Mouse (Mus musculus): ENCODE data around the gene Arhgef10l. TPM values are rescaled to one million over a fixed set of nuclear protein-coding genes. Genes with fewer than 3 reads are reported as not detected.

Arhgef10l gene
- polyA plus RNA-seq, 1 experiment from 2014 or later, result 21.9 TPM

GRCm38 (mm10) chr4:140606779-140607178 lies 59.0 kb downstream of the Arhgef10l start:
- 72% methylated on average over 7 of the region's 7 CpGs for WGBS
- H3K4me1 ChIP-seq (replicated peaks; ENCODE audit: control insufficient read depth, insufficient read depth, low read length), result peaks cover 11% of the 10 kb centered on the region; the same call in 1 of the 2 replicates

GRCm38 (mm10) chr4:140606197-140606596 lies 59.6 kb downstream of the Arhgef10l start:
- WGBS, result 62% methylated on average over 7 of the region's 7 CpGs
- ATAC-seq (ENCODE audit: low FRiP score), result peak; percentile 53; the same call in 1 of the 2 replicates
- peak overlapping the region; percentile 41; the same call in 1 of the 2 replicates for H3K27ac ChIP-seq
- no peaks in the 10 kb centered on the region for H3K9me3 ChIP-seq (ENCODE audit: control insufficient read depth, low read length)
- peaks cover 8% of the 10 kb centered on the region; the same call in 1 of the 2 replicates for H3K4me1 ChIP-seq (replicated peaks; ENCODE audit: control insufficient read depth, insufficient read depth, low read length)
- no peak overlapping the region for H3K9ac ChIP-seq
- H3K4me2 ChIP-seq (replicated peaks), result no peak overlapping the region
- H3K36me3 ChIP-seq (replicated peaks; ENCODE audit: control insufficient read depth, insufficient read depth), result peaks cover 51% of the 10 kb centered on the region
- no peak overlapping the region for H3K4me3 ChIP-seq (replicated peaks; ENCODE audit: low read length)
- no peak for DNase-seq (ENCODE audit: low spot score)
- H3K27me3 ChIP-seq (ENCODE audit: control insufficient read depth, insufficient read depth, low read length), result no peaks in the 10 kb centered on the region

More at GRCm38 (mm10) chr4:140606779-140607178, 59.0 kb downstream of the Arhgef10l start:
- no peak overlapping the region for H3K4me3 ChIP-seq (replicated peaks; ENCODE audit: low read length)
- ATAC-seq (ENCODE audit: low FRiP score) (no peak), DNase-seq (ENCODE audit: low spot score) (no peak)
- no peaks in the 10 kb centered on the region for H3K27me3 ChIP-seq (ENCODE audit: control insufficient read depth, insufficient read depth, low read length)
- no peak overlapping the region for H3K27ac ChIP-seq
- H3K36me3 ChIP-seq (replicated peaks; ENCODE audit: control insufficient read depth, insufficient read depth), result peaks cover 54% of the 10 kb centered on the region
- no peaks in the 10 kb centered on the region for H3K9me3 ChIP-seq (ENCODE audit: control insufficient read depth, low read length)
- H3K4me2 ChIP-seq (replicated peaks), result no peak overlapping the region
- no peak overlapping the region for H3K9ac ChIP-seq

GRCm38 (mm10) chr4:140605790-140606189 lies 60.0 kb downstream of the Arhgef10l start:
- DNase-seq (ENCODE audit: low spot score), result no peak
- no peak overlapping the region for H3K4me3 ChIP-seq (replicated peaks; ENCODE audit: low read length)
- H3K27me3 ChIP-seq (ENCODE audit: control insufficient read depth, insufficient read depth, low read length), result no peaks in the 10 kb centered on the region
- no peaks in the 10 kb centered on the region for H3K9me3 ChIP-seq (ENCODE audit: control insufficient read depth, low read length)
- H3K36me3 ChIP-seq (replicated peaks; ENCODE audit: control insufficient read depth, insufficient read depth), result peaks cover 50% of the 10 kb centered on the region
- 62% methylated on average over 7 of the region's 7 CpGs for WGBS
- H3K4me1 ChIP-seq (replicated peaks; ENCODE audit: control insufficient read depth, insufficient read depth, low read length), result peaks cover 8% of the 10 kb centered on the region; the same call in 1 of the 2 replicates
- peak overlapping the region; percentile 41; the same call in 1 of the 2 replicates for H3K27ac ChIP-seq
- ATAC-seq (ENCODE audit: low FRiP score), result peak; percentile 28; the same call in 1 of the 2 replicates
- no peak overlapping the region for H3K4me2 ChIP-seq (replicated peaks)
- no peak overlapping the region for H3K9ac ChIP-seq

- peak overlapping the region; percentile 43; the same call in 1 of the 2 replicates for H3K27ac ChIP-seq
- H3K9me3 ChIP-seq (ENCODE audit: control insufficient read depth, low read length), result no peaks in the 10 kb centered on the region
- ATAC-seq (ENCODE audit: low FRiP score) (no peak), DNase-seq (ENCODE audit: low spot score) (peak; percentile 59)
- H3K4me2 ChIP-seq (replicated peaks), result no peak overlapping the region
- no peaks in the 10 kb centered on the region for H3K27me3 ChIP-seq (ENCODE audit: control insufficient read depth, insufficient read depth, low read length)
- H3K9ac ChIP-seq, result no peak overlapping the region
- H3K4me3 ChIP-seq (replicated peaks; ENCODE audit: low read length), result no peak overlapping the region
- peaks cover 5% of the 10 kb centered on the region; the same call in 1 of the 2 replicates for H3K4me1 ChIP-seq (replicated peaks; ENCODE audit: control insufficient read depth, insufficient read depth, low read length)
- peaks cover 45% of the 10 kb centered on the region for H3K36me3 ChIP-seq (replicated peaks; ENCODE audit: control insufficient read depth, insufficient read depth)
- WGBS, result 79% methylated on average over 6 of the region's 6 CpGs
Observed at GRCm38 (mm10) chr4:140605247-140605646, 60.6 kb downstream of the Arhgef10l start.

- no peak overlapping the region for H3K9ac ChIP-seq
- H3K9me3 ChIP-seq (ENCODE audit: control insufficient read depth, low read length), result no peaks in the 10 kb centered on the region
- H3K4me2 ChIP-seq (replicated peaks), result no peak overlapping the region
- H3K36me3 ChIP-seq (replicated peaks; ENCODE audit: control insufficient read depth, insufficient read depth), result peaks cover 38% of the 10 kb centered on the region
- no peaks in the 10 kb centered on the region for H3K27me3 ChIP-seq (ENCODE audit: control insufficient read depth, insufficient read depth, low read length)
- peaks cover 5% of the 10 kb centered on the region; the same call in 1 of the 2 replicates for H3K4me1 ChIP-seq (replicated peaks; ENCODE audit: control insufficient read depth, insufficient read depth, low read length)
- no peak overlapping the region for H3K4me3 ChIP-seq (replicated peaks; ENCODE audit: low read length)
- WGBS, result 90% methylated on average over 8 of the region's 8 CpGs
- H3K27ac ChIP-seq, result peak overlapping the region; percentile 43; the same call in 1 of the 2 replicates
- ATAC-seq (ENCODE audit: low FRiP score) (no peak), DNase-seq (ENCODE audit: low spot score) (no peak)
Observed at GRCm38 (mm10) chr4:140604541-140604940, 61.3 kb downstream of the Arhgef10l start.

- peaks cover 5% of the 10 kb centered on the region; the same call in 1 of the 2 replicates for H3K4me1 ChIP-seq (replicated peaks; ENCODE audit: control insufficient read depth, insufficient read depth, low read length)
- peaks cover 20% of the 10 kb centered on the region for H3K36me3 ChIP-seq (replicated peaks; ENCODE audit: control insufficient read depth, insufficient read depth)
- peaks cover 4% of the 10 kb centered on the region; the same call in 1 of the 2 replicates for H3K9me3 ChIP-seq (ENCODE audit: control insufficient read depth, low read length)
- no peaks in the 10 kb centered on the region for H3K27me3 ChIP-seq (ENCODE audit: control insufficient read depth, insufficient read depth, low read length)
- H3K4me2 ChIP-seq (replicated peaks), result no peak overlapping the region
- no peak overlapping the region for H3K9ac ChIP-seq
- 75% methylated on average over 4 of the region's 4 CpGs for WGBS
- no peak overlapping the region for H3K4me3 ChIP-seq (replicated peaks; ENCODE audit: low read length)
- no peak for ATAC-seq (ENCODE audit: low FRiP score)
- DNase-seq (ENCODE audit: low spot score), result no peak
- H3K27ac ChIP-seq, result no peak overlapping the region
Observed at GRCm38 (mm10) chr4:140602022-140602421, 63.8 kb downstream of the Arhgef10l start.

GRCm38 (mm10) chr4:140601153-140601552 lies 64.7 kb downstream of the Arhgef10l start:
- Histone ChIP-seq H3K4me3 (replicated peaks; ENCODE audit: low read length) (no peak overlapping the region), H3K9me3 (ENCODE audit: control insufficient read depth, low read length) (peaks cover 4% of the 10 kb centered on the region; the same call in 1 of the 2 replicates), H3K36me3 (replicated peaks; ENCODE audit: control insufficient read depth, insufficient read depth) (peaks cover 16% of the 10 kb centered on the region), H3K4me2 (replicated peaks) (no peak overlapping the region), H3K4me1 (replicated peaks; ENCODE audit: control insufficient read depth, insufficient read depth, low read length) (peaks cover 5% of the 10 kb centered on the region; the same call in 1 of the 2 replicates), H3K27ac (no peak overlapping the region), H3K27me3 (ENCODE audit: control insufficient read depth, insufficient read depth, low read length) (no peaks in the 10 kb centered on the region), H3K9ac (no peak overlapping the region)
- 70% methylated on average over 11 of the region's 11 CpGs for WGBS
- ATAC-seq (ENCODE audit: low FRiP score) (no peak), DNase-seq (ENCODE audit: low spot score) (no peak)

- Histone ChIP-seq H3K4me2 (replicated peaks) (no peak overlapping the region), H3K9me3 (ENCODE audit: control insufficient read depth, low read length) (peaks cover 4% of the 10 kb centered on the region; the same call in 1 of the 2 replicates), H3K27me3 (ENCODE audit: control insufficient read depth, insufficient read depth, low read length) (no peaks in the 10 kb centered on the region), H3K4me1 (replicated peaks; ENCODE audit: control insufficient read depth, insufficient read depth, low read length) (0 out of 2 replicates have a peak, but pooled peaks cover under 1% of the 10 kb centered on the region), H3K9ac (no peak overlapping the region), H3K4me3 (replicated peaks; ENCODE audit: low read length) (no peak overlapping the region), H3K36me3 (replicated peaks; ENCODE audit: control insufficient read depth, insufficient read depth) (peaks cover 6% of the 10 kb centered on the region), H3K27ac (no peak overlapping the region)
- WGBS, result 85% methylated on average over 5 of the region's 5 CpGs
- DNase-seq (ENCODE audit: low spot score), result no peak
- ATAC-seq (ENCODE audit: low FRiP score), result no peak
Observed at GRCm38 (mm10) chr4:140598846-140599245, 67.0 kb downstream of the Arhgef10l start.

GRCm38 (mm10) chr4:140597928-140598327 lies 67.9 kb downstream of the Arhgef10l start:
- 0 out of 2 replicates have a peak, but pooled peaks cover 4% of the 10 kb centered on the region for H3K4me1 ChIP-seq (replicated peaks; ENCODE audit: control insufficient read depth, insufficient read depth, low read length)
- DNase-seq (ENCODE audit: low spot score) (no peak), ATAC-seq (ENCODE audit: low FRiP score) (no peak)
- H3K4me3 ChIP-seq (replicated peaks; ENCODE audit: low read length), result no peak overlapping the region
- H3K9me3 ChIP-seq (ENCODE audit: control insufficient read depth, low read length), result peaks cover 4% of the 10 kb centered on the region; the same call in 1 of the 2 replicates
- H3K4me2 ChIP-seq (replicated peaks), result no peak overlapping the region
- WGBS, result 94% methylated on average over 6 of the region's 6 CpGs
- H3K36me3 ChIP-seq (replicated peaks; ENCODE audit: control insufficient read depth, insufficient read depth), result peaks cover 10% of the 10 kb centered on the region
- no peaks in the 10 kb centered on the region for H3K27me3 ChIP-seq (ENCODE audit: control insufficient read depth, insufficient read depth, low read length)
- H3K27ac ChIP-seq, result no peak overlapping the region
- H3K9ac ChIP-seq, result no peak overlapping the region

Data from hindbrain, embryonic 14.5 days (tissue).